Mouse (Mus musculus) heart, adult 2 months (tissue): ENCODE data around the gene Hhipl1.

Experiments used
- CTCF ChIP-seq: fragments of 200-600 bp; IDR thresholded peaks from 2 replicates; pipeline ENCODE4 v1.8.1; 2022; ENCODE audit warnings: antibody characterized with exemption, mild to moderate bottlenecking, moderate library complexity
- EP300 ChIP-seq: fragments of 200-500 bp; IDR thresholded peaks from 2 replicates; pipeline ENCODE4 v1.6.1; 2011; ENCODE audit warnings: low read depth, low read length, control low read depth; ENCODE audit not compliant: insufficient read depth

DNA sequence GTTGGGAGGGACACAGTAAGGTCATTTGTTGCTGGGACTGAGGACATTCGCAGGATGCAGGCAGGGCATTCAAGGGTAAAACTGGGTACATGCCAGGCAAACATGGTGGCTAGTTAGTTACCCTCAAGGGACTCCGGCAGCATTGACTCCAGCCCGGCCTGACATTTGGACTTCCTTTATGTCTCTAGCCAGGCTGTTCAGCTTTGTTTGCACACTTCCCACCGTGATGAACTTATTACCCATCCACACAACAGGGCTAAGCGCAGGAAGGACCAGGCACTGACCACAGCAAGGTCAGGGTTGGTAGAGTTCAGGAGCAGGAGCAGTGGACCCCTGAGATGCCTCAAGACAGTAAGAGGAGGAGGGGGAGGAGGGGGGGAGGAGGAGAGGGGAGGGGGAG is 62.9 kb downstream of the Hhipl1 start:
- TF ChIP-seq CTCF (no peak), EP300 (no peak)
